Mouse (Mus musculus) liver, adult (tissue): ENCODE data around the gene Krba1.

Experiments
- GATA4 ChIP-seq: IDR thresholded peaks from 2 replicates; pipeline ENCODE4 v1.6.1; 2014; ENCODE audit warnings: mild to moderate bottlenecking, low read length; ENCODE audit not compliant: insufficient replicate concordance

Krba1 gene

DNA sequence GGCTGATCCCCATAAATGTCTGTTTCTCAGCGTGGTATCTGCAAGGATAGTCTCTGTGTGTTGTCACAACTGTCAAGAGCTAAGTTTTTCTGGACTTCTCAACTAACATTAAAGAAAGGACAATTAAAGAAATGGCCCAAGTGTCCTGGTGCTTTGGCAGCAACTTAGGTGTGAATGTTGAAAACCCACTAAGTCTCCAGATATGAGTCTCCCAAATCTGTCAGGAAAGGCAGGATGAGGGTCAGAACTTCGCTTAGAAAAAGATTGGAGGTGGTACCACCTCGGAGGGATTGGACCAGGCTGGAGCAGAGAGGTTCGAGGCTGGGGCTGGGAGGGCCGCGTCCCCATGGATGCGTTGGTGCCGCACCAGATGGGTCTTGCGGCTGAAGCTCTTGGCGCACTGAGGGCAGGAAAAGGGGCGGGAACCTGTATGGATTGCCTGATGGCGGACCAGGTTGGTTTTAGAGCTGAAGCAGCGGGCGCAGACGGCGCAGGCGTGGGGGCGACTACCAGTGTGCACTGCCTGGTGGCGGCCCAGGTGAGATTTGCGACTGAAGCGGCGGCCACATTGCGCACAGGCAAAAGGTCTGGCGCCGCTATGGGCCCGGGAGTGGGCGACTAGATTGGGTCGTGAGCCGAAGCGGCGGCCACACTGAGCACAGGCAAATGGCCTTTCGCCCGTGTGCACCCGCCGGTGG lies 42.4 kb downstream of the Krba1 start:
- no peak for TF ChIP-seq GATA4

DNA sequence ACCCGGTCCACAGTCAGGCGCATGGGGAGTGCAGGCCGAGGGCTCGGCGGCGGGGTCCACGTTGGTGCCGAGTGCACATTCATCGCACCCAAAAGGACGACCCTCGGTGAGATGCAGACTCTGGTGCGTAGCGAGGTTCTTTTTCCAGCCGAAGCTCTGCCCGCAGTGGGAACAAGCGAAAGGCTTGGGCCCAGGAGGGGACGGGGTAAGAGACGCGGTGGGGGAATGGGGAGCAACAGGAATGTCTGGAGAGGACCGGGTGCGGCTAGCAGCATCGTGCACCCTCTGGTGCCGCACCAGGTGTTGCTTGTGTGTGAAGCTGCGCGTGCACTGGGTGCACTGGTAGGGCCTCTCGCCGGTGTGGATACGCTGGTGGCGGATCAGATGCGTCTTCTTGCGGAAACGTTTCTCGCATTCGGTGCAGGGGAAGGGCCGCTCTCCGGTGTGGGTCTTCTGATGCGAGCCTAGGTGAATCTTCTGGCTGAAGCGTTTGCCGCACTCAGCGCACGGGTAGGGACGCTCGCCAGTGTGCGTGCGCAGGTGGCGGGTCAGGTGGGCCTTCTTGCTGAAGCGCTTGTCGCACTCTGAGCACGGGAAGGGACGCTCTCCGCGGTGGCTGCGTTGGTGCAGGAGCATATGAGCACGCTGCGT lies 43.2 kb downstream of the Krba1 start:
- TF ChIP-seq GATA4 = no peak

DNA sequence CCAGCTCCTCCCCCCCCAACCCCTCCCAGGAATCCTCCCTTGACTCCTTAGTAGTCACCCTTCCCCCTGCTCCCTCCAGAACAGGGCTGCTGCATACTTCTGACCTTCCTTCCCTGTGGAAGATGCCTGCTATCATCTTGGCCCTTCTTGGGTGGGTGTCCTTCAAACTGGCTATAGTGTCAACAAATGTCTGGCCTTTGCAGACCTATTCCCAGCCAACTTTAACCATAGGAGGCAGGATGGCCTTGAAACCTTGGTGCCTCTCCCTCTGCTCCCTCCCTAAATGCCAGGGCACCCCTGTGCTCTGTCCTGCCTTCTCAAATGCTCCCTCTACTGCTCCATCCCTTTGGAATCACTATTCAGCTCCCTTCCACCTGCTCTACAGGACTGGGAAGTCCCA lies 44.3 kb downstream of the Krba1 start:
- TF ChIP-seq GATA4 = no peak

DNA sequence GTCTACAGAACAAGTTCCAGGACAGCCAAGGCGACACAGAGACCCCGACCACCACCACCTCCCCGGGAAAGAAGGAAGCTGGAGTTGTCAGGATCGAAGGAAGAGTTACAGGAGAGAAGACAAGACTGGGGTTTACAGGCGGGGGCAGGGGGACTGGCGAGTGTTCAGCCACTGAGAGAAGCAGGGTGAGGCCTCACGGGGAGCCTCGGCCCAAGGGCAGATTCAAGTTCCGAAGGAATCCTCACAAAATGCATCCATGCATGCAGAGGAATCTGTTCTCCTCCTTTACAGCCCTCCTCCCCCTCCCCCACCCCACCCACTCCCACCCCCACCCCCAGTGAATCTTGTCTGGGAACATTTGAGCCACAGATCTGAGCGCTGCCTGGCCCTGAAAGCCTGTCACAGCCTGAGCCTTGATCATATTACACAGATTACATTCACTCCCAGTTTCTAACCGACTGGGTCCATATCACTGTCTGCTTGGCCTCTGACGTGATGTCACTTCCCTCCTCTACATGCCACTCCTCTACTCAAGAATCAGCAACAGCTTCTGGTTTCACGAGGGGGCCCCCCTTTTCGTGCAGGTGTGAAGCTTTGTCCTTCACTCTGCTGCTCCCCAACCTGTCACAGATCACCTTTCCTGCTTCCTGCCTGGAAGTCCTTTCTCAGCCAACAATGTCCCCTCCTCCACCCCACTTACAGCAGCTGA lies 45.1 kb downstream of the Krba1 start:
- TF ChIP-seq GATA4 = no peak

DNA sequence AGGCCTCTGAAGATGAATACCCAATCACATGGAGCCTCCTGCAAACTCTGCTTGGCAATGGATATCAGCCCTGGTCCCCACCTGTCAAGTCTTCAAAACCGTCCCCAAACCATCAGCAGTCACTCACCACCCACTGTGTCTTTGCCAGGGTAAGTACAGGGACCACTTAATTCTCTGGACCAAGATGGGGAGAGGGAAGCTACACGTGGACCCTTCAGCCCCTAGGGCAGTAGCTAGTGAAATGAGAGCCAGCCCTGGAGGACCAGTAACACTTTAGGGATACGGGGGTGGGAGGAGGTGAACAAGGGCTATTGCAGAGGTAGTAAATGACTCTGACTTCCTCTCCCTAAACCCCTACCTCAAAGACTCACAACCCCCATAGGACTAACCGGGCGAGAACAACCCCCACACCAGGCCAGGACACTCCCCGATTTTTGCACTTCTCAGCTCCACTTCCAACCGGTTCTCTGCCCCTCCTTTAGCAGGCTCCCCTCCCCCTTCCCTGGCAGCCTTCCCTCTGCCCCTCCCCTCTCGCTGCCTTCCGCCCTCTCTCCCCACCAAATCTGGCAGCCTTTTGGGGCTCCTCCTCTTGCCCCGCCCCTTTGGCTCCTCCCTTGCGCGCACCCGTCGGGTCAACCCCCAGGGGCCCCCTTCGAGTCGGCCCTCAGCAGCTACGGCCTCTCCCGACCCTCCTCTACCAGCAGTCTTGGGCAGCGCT lies 48.4 kb downstream of the Krba1 start:
- TF ChIP-seq GATA4 = no peak; the same call in 1 of the 2 replicates

DNA sequence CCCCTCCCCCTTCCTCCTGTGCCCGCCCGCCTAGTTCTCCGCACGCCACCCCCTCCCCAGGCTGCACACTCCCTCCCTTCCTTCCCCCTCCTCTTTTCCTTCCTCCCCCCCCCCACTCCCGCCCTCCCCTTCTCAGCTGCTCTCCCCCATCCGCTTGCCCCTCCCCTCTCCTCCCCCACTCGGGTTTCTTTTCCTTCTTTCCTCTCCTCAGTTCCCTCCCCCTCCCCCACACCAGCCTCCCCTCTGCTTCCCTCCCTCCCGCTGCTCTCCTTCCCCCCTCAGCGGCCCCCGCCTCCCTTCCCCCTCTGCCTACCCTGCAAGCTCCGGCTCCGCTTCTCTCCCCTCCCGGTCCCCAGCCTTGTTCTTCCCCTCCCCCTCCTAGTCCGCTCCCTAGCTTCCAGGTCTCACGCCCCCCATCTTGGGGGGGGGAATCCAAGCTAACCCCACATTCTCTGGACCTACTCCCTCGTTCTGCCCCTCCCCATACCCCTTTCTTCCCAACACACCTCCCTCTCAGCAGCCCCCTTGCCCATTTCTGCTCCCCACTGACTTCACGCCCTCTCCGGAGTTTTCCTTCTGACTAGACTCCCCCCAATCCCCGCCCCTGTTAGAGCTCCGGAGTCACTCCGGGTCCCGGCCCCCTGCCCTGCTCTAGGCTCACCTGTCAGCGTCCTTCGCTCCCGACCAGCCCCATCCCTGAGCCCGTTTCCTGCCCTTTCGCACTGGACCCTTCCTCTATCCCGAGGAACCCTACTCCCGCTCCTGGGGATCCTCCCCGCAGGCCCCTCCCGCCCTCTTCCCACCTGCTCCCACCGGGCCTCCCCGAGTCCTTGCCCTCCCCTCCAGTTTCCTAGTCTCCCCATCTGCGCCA lies 49.2 kb downstream of the Krba1 start:
- TF ChIP-seq GATA4 = no peak

DNA sequence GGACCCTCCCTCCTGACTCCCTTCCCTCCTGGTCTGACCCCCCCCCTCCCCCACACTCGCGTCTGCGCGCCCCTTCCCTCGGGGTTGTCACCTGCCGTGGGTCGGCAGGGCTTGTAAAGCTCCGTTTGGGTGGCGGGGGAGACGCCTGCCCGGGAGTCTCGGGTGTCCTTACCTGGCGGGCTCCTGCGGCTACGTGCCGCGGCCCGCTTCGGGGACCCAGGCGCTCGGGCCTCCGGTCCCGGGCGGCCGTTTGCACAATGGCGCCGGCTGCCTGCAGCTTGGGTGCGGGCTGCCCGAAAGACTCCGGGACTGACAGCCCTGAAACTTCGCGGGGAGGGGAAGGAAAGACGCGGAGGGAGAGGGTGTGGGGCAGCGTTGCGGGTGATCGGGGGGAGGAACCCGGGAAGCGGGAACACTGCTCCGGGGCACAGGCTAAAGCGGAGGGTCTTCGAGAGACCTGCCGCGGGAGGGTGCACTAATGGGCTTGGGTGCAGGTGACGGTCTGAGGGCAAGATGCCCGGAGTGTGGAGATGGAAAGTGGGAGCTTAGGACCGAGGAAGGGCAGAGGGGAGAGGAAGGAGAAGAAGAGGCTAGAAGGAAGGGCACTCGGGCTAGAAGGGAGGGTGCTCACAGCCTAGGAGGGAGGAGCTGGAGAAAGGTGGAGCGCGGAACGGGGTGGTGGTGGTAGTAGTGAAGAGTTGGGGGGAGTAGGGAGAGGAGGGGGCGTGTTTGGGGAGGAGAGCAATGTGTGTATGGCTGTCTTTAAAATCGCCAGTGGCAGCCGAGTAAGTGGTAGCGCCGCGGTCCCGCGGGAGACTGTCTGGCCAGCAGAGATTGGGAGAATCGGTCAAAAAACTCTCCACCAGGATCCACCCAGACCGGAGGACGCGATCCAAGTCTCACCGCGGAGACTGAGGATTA lies 50.1 kb downstream of the Krba1 start, which contains the start of gene Zfp467:
TSS of gene Zfp467 (minus strand) at position 645 of the 921 bp plus-strand sequence.
- no peak for TF ChIP-seq GATA4

DNA sequence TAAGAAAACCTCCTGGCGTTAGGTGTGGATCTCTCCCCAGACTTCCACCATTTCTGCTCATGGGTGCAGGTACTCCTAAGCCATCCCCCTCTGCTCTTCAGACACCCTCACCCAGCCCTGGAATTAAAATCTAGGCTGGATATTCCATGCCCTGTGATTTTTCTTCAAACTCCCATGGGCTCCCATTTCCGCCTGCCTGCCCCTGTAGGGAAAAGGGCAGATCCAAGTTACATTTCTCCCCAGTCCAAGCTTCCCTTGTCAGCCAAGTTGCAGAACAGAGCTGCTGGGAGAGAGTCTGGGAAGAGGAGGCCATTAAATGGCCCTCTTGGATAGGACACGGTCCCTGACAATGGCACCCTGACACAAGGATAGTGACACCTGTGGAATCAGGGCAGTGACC lies 50.9 kb downstream of the Krba1 start:
- no peak for TF ChIP-seq GATA4

DNA sequence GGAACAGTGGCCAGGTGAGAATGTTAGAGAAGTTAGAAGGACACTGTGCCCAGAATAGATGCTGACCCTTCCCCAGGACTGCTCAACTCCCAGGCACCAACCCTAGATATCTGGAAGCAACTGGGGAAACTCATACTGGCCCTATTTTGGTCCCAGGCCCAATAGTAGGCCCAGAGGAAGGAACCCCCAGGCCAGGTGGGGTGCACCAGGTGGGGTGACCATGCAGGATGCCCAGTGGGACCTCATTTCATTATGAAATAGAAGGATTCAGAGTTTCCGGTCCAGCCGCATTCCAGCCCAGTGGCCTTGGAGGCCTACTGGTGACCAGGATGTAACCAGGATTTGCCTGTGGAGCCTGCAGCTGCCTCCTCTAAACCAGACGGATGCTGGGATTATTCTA lies 51.5 kb downstream of the Krba1 start:
- TF ChIP-seq GATA4 = no peak

DNA sequence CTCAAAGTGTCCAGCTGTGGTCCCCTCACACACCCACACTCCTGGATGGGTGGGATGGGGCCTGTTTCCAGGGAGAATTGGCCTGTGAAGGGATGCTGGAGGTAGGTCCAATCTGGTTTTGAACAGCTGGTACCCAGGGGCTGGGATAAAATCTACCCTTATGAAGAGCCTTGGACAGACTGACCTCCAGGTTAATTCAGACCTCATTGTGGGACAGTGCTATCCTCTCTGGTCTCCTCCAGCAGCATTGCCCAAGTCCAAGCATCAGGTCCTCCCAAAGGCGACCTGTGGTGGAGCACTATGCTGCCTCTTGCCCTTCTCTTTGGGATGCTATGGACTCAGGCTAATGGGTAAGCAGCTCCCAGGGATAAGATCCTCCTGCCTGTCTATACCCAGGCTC lies 52.5 kb downstream of the Krba1 start, which contains the start of gene Sspo:
TSS of gene Sspo (plus strand) at position 301 of the 400 bp plus-strand sequence.
- TF ChIP-seq GATA4 = no peak

DNA sequence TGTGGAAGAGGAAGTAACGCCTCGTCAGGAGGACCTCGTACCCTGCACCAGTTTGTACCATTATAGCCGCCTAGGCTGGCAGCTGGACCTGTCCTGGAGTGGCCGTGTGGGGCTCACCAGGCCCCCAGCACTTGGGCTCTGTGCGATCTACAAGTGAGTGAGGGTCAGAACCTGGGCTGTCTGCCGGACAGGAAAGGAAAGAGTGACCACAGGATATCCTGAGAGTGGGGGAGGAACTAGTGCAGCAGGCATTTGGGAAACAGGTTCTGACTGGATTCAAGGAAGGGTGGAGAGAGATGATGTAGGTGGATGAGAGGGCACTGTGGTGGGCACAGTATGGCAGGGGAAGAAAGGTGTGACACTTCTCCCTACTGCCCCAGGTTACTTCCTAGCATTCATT lies 53.1 kb downstream of the Krba1 start:
- no peak for TF ChIP-seq GATA4

DNA sequence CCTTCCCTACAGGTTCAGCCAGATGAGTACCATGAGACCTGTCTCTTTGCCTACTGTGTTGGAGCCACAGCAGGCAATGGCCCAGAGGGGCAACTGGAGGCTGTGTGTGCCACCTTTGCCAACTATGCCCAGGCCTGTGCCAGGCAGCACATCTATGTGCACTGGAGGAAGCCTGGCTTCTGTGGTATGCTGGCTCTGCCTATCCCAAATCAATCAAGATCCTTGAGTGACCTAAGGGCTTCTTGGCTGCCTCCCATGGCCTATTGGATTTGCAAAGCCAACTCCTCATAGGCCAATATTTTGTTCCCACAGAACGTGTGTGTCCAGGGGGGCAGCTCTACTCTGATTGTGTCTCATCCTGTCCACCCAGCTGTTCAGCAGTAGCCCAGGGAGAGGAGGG lies 56.8 kb downstream of the Krba1 start:
- no peak for TF ChIP-seq GATA4

DNA sequence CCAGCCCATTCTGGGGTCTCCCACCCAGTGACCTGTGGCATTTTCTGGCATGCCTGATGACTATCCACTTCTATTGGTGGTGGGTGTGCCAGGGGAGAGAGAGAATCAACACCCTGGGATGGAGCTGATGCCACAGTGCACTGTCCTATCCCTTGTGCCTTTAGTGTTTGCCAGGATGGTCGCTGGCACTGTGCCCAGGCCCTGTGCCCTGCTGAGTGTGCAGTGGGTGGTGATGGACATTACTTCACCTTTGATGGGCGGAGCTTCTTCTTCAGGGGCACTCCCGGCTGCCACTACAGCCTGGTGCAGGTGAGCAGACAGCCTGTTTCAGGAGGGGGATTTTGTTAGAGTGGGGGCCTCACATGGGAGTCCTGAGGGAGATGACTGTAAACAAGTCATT lies 57.4 kb downstream of the Krba1 start:
- no peak for TF ChIP-seq GATA4
